Mouse (Mus musculus) bone marrow, adult 2 months (tissue): ENCODE results near the gene Gen1.

Experiments
- CTCF ChIP-seq: fragments of 200-500 bp; IDR thresholded peaks from 2 replicates; pipeline ENCODE4 v1.5.1; 2011; ENCODE audit warnings: low read length, control low read depth; ENCODE audit not compliant: control insufficient read depth, insufficient read depth
- POLR2A ChIP-seq: fragments of 200-500 bp; IDR thresholded peaks from 2 replicates; pipeline ENCODE4 v1.6.1; 2011; ENCODE audit warnings: low read depth, mild to moderate bottlenecking, control low read depth, low read length, borderline replicate concordance; ENCODE audit not compliant: control insufficient read depth

DNA sequence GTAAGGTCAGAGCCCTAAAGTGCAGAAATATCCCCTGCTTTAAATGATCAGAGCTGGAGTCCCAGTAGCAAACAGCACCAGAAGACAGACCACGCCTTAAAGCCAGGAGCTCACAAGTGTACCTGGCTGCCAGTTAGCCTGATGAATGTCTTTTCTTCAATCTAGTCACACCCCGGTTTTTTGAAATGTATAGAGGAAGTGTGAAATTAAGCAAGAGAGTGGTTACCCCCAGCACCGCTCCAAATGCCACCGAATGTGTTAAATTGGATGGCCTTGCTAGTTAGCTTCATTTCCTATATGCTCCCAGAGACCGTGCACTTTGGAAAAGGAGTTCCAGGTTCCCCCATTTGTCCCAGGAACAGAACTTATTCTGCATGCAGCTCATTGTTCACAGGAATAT lies 56.0 kb downstream of the Gen1 start:
- TF ChIP-seq POLR2A = no peak
- TF ChIP-seq CTCF = no peak
